Mouse (Mus musculus) right cerebral cortex, postnatal 36 days (tissue): ENCODE results near the gene Zfp626.
"Not testable (repeated sequence)": the region's sequence is repeated elsewhere in the genome, so short reads cannot be mapped to it uniquely, and the experiment has no call there.

ENCODE experiments used
- DNase-seq, 2 experiments: peaks; one replicate each; pipeline ENCODE4 v3.0.0; 2022; ENCODE audit warnings: low spot score in 2 of 2, mixed read lengths in 1 of 2

Zfp626 gene

GRCm38 (mm10) chr7:27860396-27861235 lies 53.6 kb downstream of the Zfp626 start:
- DNase-seq: peak; percentile 34 to 44

DNA sequence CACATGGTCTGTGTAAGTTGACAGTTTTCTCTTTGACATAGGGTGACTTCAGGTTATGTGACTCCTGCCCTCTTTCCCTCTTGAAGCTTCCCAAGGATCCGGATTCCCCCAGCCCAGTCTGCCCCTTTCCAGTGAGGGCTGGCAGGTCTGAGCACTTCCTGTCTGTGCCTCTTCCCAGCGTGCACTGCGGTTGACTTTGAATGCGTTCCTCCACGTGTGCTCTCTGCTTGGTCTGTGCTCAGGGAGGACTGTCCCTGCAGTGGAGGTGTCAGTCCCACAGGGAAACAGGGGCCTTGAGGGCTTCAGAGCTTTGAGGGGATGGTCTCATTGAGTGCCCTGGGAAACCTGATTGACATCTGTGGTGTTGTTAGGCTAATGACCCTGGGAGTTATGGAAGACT lies 55.6 kb downstream of the Zfp626 start:
- not testable (repeated sequence) for DNase-seq
